Mouse (Mus musculus) adrenal gland, postnatal 25 days (tissue): ENCODE results near the gene Ginm1. TPM values are rescaled to one million over a fixed set of nuclear protein-coding genes. Genes with fewer than 3 reads are reported as not detected.

Source experiments
- microRNA-seq, 2 experiments: library from miRNA; unstranded; fragments of <30 nt; microRNA quantifications; one replicate each; pipeline ENCODE4 v1.2.0; 2021
- total RNA-seq: library from RNA; stranded (reverse); gene quantifications from 2 replicates; pipeline ENCODE4 v1.2.3, GENCODE M21; 2021

The Ginm1 gene
- total RNA-seq, 1 experiment from 2014 or later, result 285 TPM

Small RNAs within 50 kb of the gene (microRNA-seq; reads per million reads assigned to microRNA genes)
- 0 to 1.1 reads per million in 2 experiments for gene Mir5104

Other genes with a start within 250 kb of the Ginm1 start
- 16.6 and 19.9 TPM in 2 replicates for gene Lrp11, start 203.0 kb downstream of the Ginm1 start, total RNA-seq
- 12.0 and 14.8 TPM in 2 replicates for gene Nup43, start 125.3 kb downstream of the Ginm1 start, total RNA-seq
- 66.2 and 75.9 TPM in 2 replicates for gene Pcmt1, start 111.7 kb downstream of the Ginm1 start, total RNA-seq
- gene Lats1, start 111.6 kb downstream of the Ginm1 start, total RNA-seq, result 57.5 and 59.5 TPM in 2 replicates
- gene Katna1, start 66.8 kb downstream of the Ginm1 start, total RNA-seq, result 35.2 and 36.7 TPM in 2 replicates
- 25.2 and 30.3 TPM in 2 replicates for gene Ppil4, start 67 bp upstream of the Ginm1 start, total RNA-seq
- 0.18 and 0.24 TPM in 2 replicates for gene Zc3h12d, start 39.6 kb upstream of the Ginm1 start, total RNA-seq
- gene Tab2, start 163.4 kb upstream of the Ginm1 start, total RNA-seq, result 56.6 and 60.7 TPM in 2 replicates